Mouse (Mus musculus): ENCODE measurements around the gene G530012D18Rik. TPM values are rescaled to one million over a fixed set of nuclear protein-coding genes. Genes with fewer than 3 reads are reported as not detected.
"Not testable (repeated sequence)": the region's sequence is repeated elsewhere in the genome, so short reads cannot be mapped to it uniquely, and the experiment has no call there.

G530012D18Rik gene
- not detected in 2 replicates for polyA plus RNA-seq (2015; fragmentation: Nextera tagmentation; extraction: Ambion mirVana)

GRCm38 (mm10) chr1:85575376-85575775 lies at the start of gene G530012D18Rik:
Gene G530012D18Rik (plus strand): TSS chr1:85575676.
- ATAC-seq (replicated peaks); H3K9ac ChIP-seq (replicated peaks); H3K36me3 ChIP-seq; H3K27me3 ChIP-seq; H3K4me1 ChIP-seq; H3K27ac ChIP-seq (replicated peaks); H3K4me3 ChIP-seq; H3K4me2 ChIP-seq (replicated peaks); H3K9me3 ChIP-seq: not testable (repeated sequence)
- WGBS, result 90% methylated on average over 2 of the region's 3 CpGs

- H3K9ac ChIP-seq (replicated peaks); H3K4me1 ChIP-seq; H3K27me3 ChIP-seq; H3K27ac ChIP-seq (replicated peaks); H3K4me3 ChIP-seq; H3K4me2 ChIP-seq (replicated peaks); H3K9me3 ChIP-seq; ATAC-seq (replicated peaks); H3K36me3 ChIP-seq: not testable (repeated sequence)
- WGBS, result 71% methylated on average over 3 of the region's 3 CpGs
Measured at GRCm38 (mm10) chr1:85526401-85526800, 49.1 kb upstream of the G530012D18Rik start.

GRCm38 (mm10) chr1:85528451-85529110 lies 46.9 kb upstream of the G530012D18Rik start:
- not testable (repeated sequence) for H3K4me2 ChIP-seq (replicated peaks); H3K36me3 ChIP-seq; H3K9ac ChIP-seq (replicated peaks); H3K4me3 ChIP-seq; H3K27ac ChIP-seq (replicated peaks); ATAC-seq (replicated peaks); H3K9me3 ChIP-seq; H3K4me1 ChIP-seq; H3K27me3 ChIP-seq
- WGBS, result 77% methylated on average over 14 of the region's 15 CpGs

GRCm38 (mm10) chr1:85543818-85544217 lies 31.7 kb upstream of the G530012D18Rik start:
- not testable (repeated sequence) for H3K4me1 ChIP-seq; H3K27me3 ChIP-seq; H3K4me3 ChIP-seq; H3K9ac ChIP-seq (replicated peaks); H3K4me2 ChIP-seq (replicated peaks); ATAC-seq (replicated peaks); H3K27ac ChIP-seq (replicated peaks); H3K9me3 ChIP-seq; H3K36me3 ChIP-seq
- WGBS, result 74% methylated on average over 4 of the region's 4 CpGs

GRCm38 (mm10) chr1:85546442-85546841 lies 29.0 kb upstream of the G530012D18Rik start:
- not testable (repeated sequence) for H3K36me3 ChIP-seq; H3K9ac ChIP-seq (replicated peaks); ATAC-seq (replicated peaks); H3K27me3 ChIP-seq; H3K9me3 ChIP-seq; H3K4me3 ChIP-seq; H3K4me1 ChIP-seq; H3K27ac ChIP-seq (replicated peaks); H3K4me2 ChIP-seq (replicated peaks)

GRCm38 (mm10) chr1:85555261-85555660 lies 20.2 kb upstream of the G530012D18Rik start:
- H3K36me3 ChIP-seq; H3K9me3 ChIP-seq; H3K4me1 ChIP-seq; H3K4me3 ChIP-seq; H3K4me2 ChIP-seq (replicated peaks); H3K27ac ChIP-seq (replicated peaks); H3K9ac ChIP-seq (replicated peaks); ATAC-seq (replicated peaks); H3K27me3 ChIP-seq: not testable (repeated sequence)
- WGBS, result 86% methylated on average over 4 of the region's 4 CpGs

GRCm38 (mm10) chr1:85573554-85573953 lies 1.9 kb upstream of the G530012D18Rik start:
- H3K9ac ChIP-seq (replicated peaks); H3K27me3 ChIP-seq; H3K27ac ChIP-seq (replicated peaks); H3K4me3 ChIP-seq; H3K4me2 ChIP-seq (replicated peaks); ATAC-seq (replicated peaks); H3K36me3 ChIP-seq; H3K9me3 ChIP-seq; H3K4me1 ChIP-seq: not testable (repeated sequence)
- WGBS, result 73% methylated on average over 4 of the region's 4 CpGs

- not testable (repeated sequence) for H3K36me3 ChIP-seq; ATAC-seq (replicated peaks); H3K27me3 ChIP-seq; H3K4me1 ChIP-seq; H3K4me2 ChIP-seq (replicated peaks); H3K9me3 ChIP-seq; H3K27ac ChIP-seq (replicated peaks); H3K4me3 ChIP-seq; H3K9ac ChIP-seq (replicated peaks)
- WGBS, result 67% methylated on average over 3 of the region's 3 CpGs
Measured at GRCm38 (mm10) chr1:85578372-85579010, 3.0 kb downstream of the G530012D18Rik start.

- H3K4me2 ChIP-seq (replicated peaks), result not testable (repeated sequence)
Measured at GRCm38 (mm10) chr1:85579199-85580147, 4.0 kb downstream of the G530012D18Rik start.

GRCm38 (mm10) chr1:85580148-85580534 lies 4.7 kb downstream of the G530012D18Rik start:
- H3K36me3 ChIP-seq; ATAC-seq (replicated peaks); H3K9ac ChIP-seq (replicated peaks); H3K4me3 ChIP-seq; H3K4me2 ChIP-seq (replicated peaks); H3K27me3 ChIP-seq; H3K4me1 ChIP-seq; H3K9me3 ChIP-seq; H3K27ac ChIP-seq (replicated peaks): not testable (repeated sequence)
- 72% methylated on average over 3 of the region's 4 CpGs for WGBS

More at GRCm38 (mm10) chr1:85579199-85580147, 4.0 kb downstream of the G530012D18Rik start:
- not testable (repeated sequence) for H3K4me1 ChIP-seq; ATAC-seq (replicated peaks); H3K4me3 ChIP-seq; H3K27ac ChIP-seq (replicated peaks); H3K9me3 ChIP-seq; H3K27me3 ChIP-seq; H3K9ac ChIP-seq (replicated peaks); H3K36me3 ChIP-seq
- WGBS, result 82% methylated on average over 6 of the region's 7 CpGs

- H3K27ac ChIP-seq (replicated peaks); H3K27me3 ChIP-seq; H3K9me3 ChIP-seq; H3K36me3 ChIP-seq; H3K9ac ChIP-seq (replicated peaks); H3K4me1 ChIP-seq; H3K4me3 ChIP-seq; H3K4me2 ChIP-seq (replicated peaks); ATAC-seq (replicated peaks): not testable (repeated sequence)
- 71% methylated on average over 3 of the region's 3 CpGs for WGBS
Measured at GRCm38 (mm10) chr1:85580578-85580977, 5.1 kb downstream of the G530012D18Rik start.

- H3K9me3 ChIP-seq; H3K27ac ChIP-seq (replicated peaks); H3K27me3 ChIP-seq; H3K4me2 ChIP-seq (replicated peaks); H3K36me3 ChIP-seq; ATAC-seq (replicated peaks); H3K9ac ChIP-seq (replicated peaks); H3K4me1 ChIP-seq; H3K4me3 ChIP-seq: not testable (repeated sequence)
- WGBS, result 31% methylated on average over 5 of the region's 5 CpGs
Measured at GRCm38 (mm10) chr1:85581518-85581917, 6.0 kb downstream of the G530012D18Rik start.
